Mouse (Mus musculus) left cerebral cortex, adult 8-10 months (tissue): ENCODE data around the gene Cldn34d. TPM values are rescaled to one million over a fixed set of nuclear protein-coding genes. Genes with fewer than 3 reads are reported as not detected.

Source experiments
- DNase-seq, 2 experiments: peaks; one replicate each; pipeline ENCODE4 v3.0.0; 2022; ENCODE audit warnings: low spot score in 2 of 2
- total RNA-seq, 4 experiments: library from RNA; stranded (reverse); gene quantifications; 2 replicates each; pipeline ENCODE4 v1.2.4; 2022

Cldn34d gene
- not detected for total RNA-seq

- DNase-seq = no peak
Observed at GRCm38 (mm10) chrX:76602824-76603223, at the start of gene Cldn34d. Gene Cldn34d (minus strand): TSS chrX:76602924.

- DNase-seq = no peak
Observed at GRCm38 (mm10) chrX:76598459-76599206, 4.1 kb downstream of the Cldn34d start.

Other genes starting within 250 kb of the Cldn34d start
- gene Cldn34b4, start 209.6 kb downstream of the Cldn34d start, total RNA-seq = not detected